Mouse (Mus musculus): ENCODE measurements around the gene Bmp3. TPM values are rescaled to one million over a fixed set of nuclear protein-coding genes. Genes with fewer than 3 reads are reported as not detected.

Gene Bmp3
- polyA plus RNA-seq, 1 experiment from 2014 or later: 9.2 TPM

- 73% methylated on average over 2 of the region's 2 CpGs for WGBS
- Histone ChIP-seq H3K36me3 (ENCODE audit: control insufficient read depth, insufficient read depth, low read length) (no peaks in the 10 kb centered on the region), H3K9ac (ENCODE audit: low read depth, low read length) (no peak overlapping the region), H3K9me3 (ENCODE audit: control insufficient read depth, low read length) (no peaks in the 10 kb centered on the region), H3K4me3 (ENCODE audit: low read length) (no peak overlapping the region), H3K27me3 (replicated peaks; ENCODE audit: control insufficient read depth, insufficient read depth, low read length) (no peaks in the 10 kb centered on the region), H3K27ac (ENCODE audit: low read length) (no peak overlapping the region), H3K4me1 (ENCODE audit: control insufficient read depth, insufficient read depth, low read length) (no peaks in the 10 kb centered on the region), H3K4me2 (ENCODE audit: low read depth, low read length) (no peak overlapping the region)
- no peak for ATAC-seq
Observed at GRCm38 (mm10) chr5:98890544-98891050, 36.4 kb downstream of the Bmp3 start.

GRCm38 (mm10) chr5:98894281-98894680 is 40.1 kb downstream of the Bmp3 start:
- no peaks in the 10 kb centered on the region for H3K9me3 ChIP-seq (ENCODE audit: control insufficient read depth, low read length)
- H3K27me3 ChIP-seq (replicated peaks; ENCODE audit: control insufficient read depth, insufficient read depth, low read length): no peaks in the 10 kb centered on the region
- no peak overlapping the region for H3K4me3 ChIP-seq (ENCODE audit: low read length)
- H3K4me1 ChIP-seq (ENCODE audit: control insufficient read depth, insufficient read depth, low read length): no peaks in the 10 kb centered on the region
- H3K9ac ChIP-seq (ENCODE audit: low read depth, low read length): no peak overlapping the region
- H3K36me3 ChIP-seq (ENCODE audit: control insufficient read depth, insufficient read depth, low read length): no peaks in the 10 kb centered on the region
- H3K4me2 ChIP-seq (ENCODE audit: low read depth, low read length): no peak overlapping the region
- 60% methylated on average over 3 of the region's 3 CpGs for WGBS
- no peak for ATAC-seq
- H3K27ac ChIP-seq (ENCODE audit: low read length): no peak overlapping the region

GRCm38 (mm10) chr5:98897946-98898345 is 43.7 kb downstream of the Bmp3 start:
- Histone ChIP-seq H3K4me2 (ENCODE audit: low read depth, low read length) (no peak overlapping the region), H3K4me3 (ENCODE audit: low read length) (no peak overlapping the region), H3K9me3 (ENCODE audit: control insufficient read depth, low read length) (no peaks in the 10 kb centered on the region), H3K36me3 (ENCODE audit: control insufficient read depth, insufficient read depth, low read length) (no peaks in the 10 kb centered on the region), H3K27ac (ENCODE audit: low read length) (no peak overlapping the region), H3K27me3 (replicated peaks; ENCODE audit: control insufficient read depth, insufficient read depth, low read length) (no peaks in the 10 kb centered on the region), H3K4me1 (ENCODE audit: control insufficient read depth, insufficient read depth, low read length) (no peaks in the 10 kb centered on the region), H3K9ac (ENCODE audit: low read depth, low read length) (no peak overlapping the region)
- ATAC-seq: no peak

- Histone ChIP-seq H3K27me3 (replicated peaks; ENCODE audit: control insufficient read depth, insufficient read depth, low read length) (no peaks in the 10 kb centered on the region), H3K4me2 (ENCODE audit: low read depth, low read length) (no peak overlapping the region), H3K36me3 (ENCODE audit: control insufficient read depth, insufficient read depth, low read length) (no peaks in the 10 kb centered on the region), H3K9me3 (ENCODE audit: control insufficient read depth, low read length) (no peaks in the 10 kb centered on the region), H3K4me1 (ENCODE audit: control insufficient read depth, insufficient read depth, low read length) (no peaks in the 10 kb centered on the region), H3K27ac (ENCODE audit: low read length) (no peak overlapping the region), H3K9ac (ENCODE audit: low read depth, low read length) (no peak overlapping the region), H3K4me3 (ENCODE audit: low read length) (no peak overlapping the region)
- WGBS: 78% methylated on average over 5 of the region's 5 CpGs
- ATAC-seq: no peak
Observed at GRCm38 (mm10) chr5:98900926-98901325, 46.7 kb downstream of the Bmp3 start.

- Histone ChIP-seq H3K27ac (ENCODE audit: low read length) (no peak overlapping the region), H3K9me3 (ENCODE audit: control insufficient read depth, low read length) (no peaks in the 10 kb centered on the region), H3K4me3 (ENCODE audit: low read length) (no peak overlapping the region), H3K36me3 (ENCODE audit: control insufficient read depth, insufficient read depth, low read length) (no peaks in the 10 kb centered on the region), H3K4me1 (ENCODE audit: control insufficient read depth, insufficient read depth, low read length) (no peaks in the 10 kb centered on the region), H3K27me3 (replicated peaks; ENCODE audit: control insufficient read depth, insufficient read depth, low read length) (no peaks in the 10 kb centered on the region), H3K9ac (ENCODE audit: low read depth, low read length) (no peak overlapping the region), H3K4me2 (ENCODE audit: low read depth, low read length) (no peak overlapping the region)
- WGBS: 68% methylated on average over 4 of the region's 4 CpGs
- no peak for ATAC-seq
Observed at GRCm38 (mm10) chr5:98902339-98902738, 48.1 kb downstream of the Bmp3 start.

GRCm38 (mm10) chr5:98918716-98919115 is 64.5 kb downstream of the Bmp3 start:
- H3K36me3 ChIP-seq (ENCODE audit: control insufficient read depth, insufficient read depth, low read length): no peaks in the 10 kb centered on the region
- no peak overlapping the region for H3K4me2 ChIP-seq (ENCODE audit: low read depth, low read length)
- WGBS: 92% methylated on average over 5 of the region's 5 CpGs
- no peak overlapping the region for H3K4me3 ChIP-seq (ENCODE audit: low read length)
- H3K9ac ChIP-seq (ENCODE audit: low read depth, low read length): no peak overlapping the region
- no peaks in the 10 kb centered on the region for H3K4me1 ChIP-seq (ENCODE audit: control insufficient read depth, insufficient read depth, low read length)
- H3K27ac ChIP-seq (ENCODE audit: low read length): no peak overlapping the region
- peak; percentile 77 for ATAC-seq
- no peaks in the 10 kb centered on the region for H3K27me3 ChIP-seq (replicated peaks; ENCODE audit: control insufficient read depth, insufficient read depth, low read length)
- no peaks in the 10 kb centered on the region for H3K9me3 ChIP-seq (ENCODE audit: control insufficient read depth, low read length)

- Histone ChIP-seq H3K27ac (ENCODE audit: low read length) (no peak overlapping the region), H3K36me3 (ENCODE audit: control insufficient read depth, insufficient read depth, low read length) (no peaks in the 10 kb centered on the region), H3K9me3 (ENCODE audit: control insufficient read depth, low read length) (no peaks in the 10 kb centered on the region), H3K4me3 (ENCODE audit: low read length) (no peak overlapping the region), H3K27me3 (replicated peaks; ENCODE audit: control insufficient read depth, insufficient read depth, low read length) (no peaks in the 10 kb centered on the region), H3K4me2 (ENCODE audit: low read depth, low read length) (no peak overlapping the region), H3K4me1 (ENCODE audit: control insufficient read depth, insufficient read depth, low read length) (no peaks in the 10 kb centered on the region), H3K9ac (ENCODE audit: low read depth, low read length) (no peak overlapping the region)
- no peak for ATAC-seq
- WGBS: 93% methylated on average over 1 of the region's 1 CpGs
Observed at GRCm38 (mm10) chr5:98921608-98922007, 67.4 kb downstream of the Bmp3 start.

- Histone ChIP-seq H3K9me3 (ENCODE audit: control insufficient read depth, low read length) (no peaks in the 10 kb centered on the region), H3K36me3 (ENCODE audit: control insufficient read depth, insufficient read depth, low read length) (no peaks in the 10 kb centered on the region), H3K27ac (ENCODE audit: low read length) (no peak overlapping the region), H3K4me2 (ENCODE audit: low read depth, low read length) (no peak overlapping the region), H3K4me3 (ENCODE audit: low read length) (no peak overlapping the region), H3K9ac (ENCODE audit: low read depth, low read length) (no peak overlapping the region), H3K27me3 (replicated peaks; ENCODE audit: control insufficient read depth, insufficient read depth, low read length) (no peaks in the 10 kb centered on the region), H3K4me1 (ENCODE audit: control insufficient read depth, insufficient read depth, low read length) (no peaks in the 10 kb centered on the region)
- whole genome bisulfite sequencing: 85% methylated on average over 3 of the region's 3 CpGs
- peak; percentile 59 for ATAC-seq
Observed at GRCm38 (mm10) chr5:98922921-98923320, 68.7 kb downstream of the Bmp3 start.
